Mouse (Mus musculus) forelimb bud, embryonic 11.5 days (tissue): ENCODE measurements around the gene Vmn2r107.

Experiments
- DNase-seq: peaks from one replicate; pipeline ENCODE4 v3.0.0-alpha.2; 2012; ENCODE audit warnings: low read depth, low spot score

The Vmn2r107 gene

DNA sequence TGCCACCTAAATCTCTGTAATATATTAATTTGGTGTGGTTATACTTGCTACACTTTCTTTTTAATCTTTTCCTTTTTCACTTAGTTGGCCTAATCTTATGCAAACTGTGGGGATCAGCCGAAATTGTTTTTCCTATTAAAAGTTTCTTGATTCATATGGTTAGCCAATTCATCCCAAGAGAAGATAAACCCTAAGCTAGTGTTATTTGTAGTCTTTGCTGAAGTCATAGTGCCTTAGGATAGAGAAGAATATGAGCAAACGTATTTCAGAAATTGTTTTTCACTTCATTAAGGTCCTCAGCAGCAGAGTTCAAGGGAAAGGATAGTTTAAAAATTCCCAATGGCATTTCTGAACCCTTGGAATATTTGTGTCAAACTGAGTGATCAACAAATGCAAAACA lies at the start of gene Vmn2r107:
Vmn2r107 (plus strand) TSS at position 301 of the 400 bp plus-strand sequence.
- no peak for DNase-seq

DNA sequence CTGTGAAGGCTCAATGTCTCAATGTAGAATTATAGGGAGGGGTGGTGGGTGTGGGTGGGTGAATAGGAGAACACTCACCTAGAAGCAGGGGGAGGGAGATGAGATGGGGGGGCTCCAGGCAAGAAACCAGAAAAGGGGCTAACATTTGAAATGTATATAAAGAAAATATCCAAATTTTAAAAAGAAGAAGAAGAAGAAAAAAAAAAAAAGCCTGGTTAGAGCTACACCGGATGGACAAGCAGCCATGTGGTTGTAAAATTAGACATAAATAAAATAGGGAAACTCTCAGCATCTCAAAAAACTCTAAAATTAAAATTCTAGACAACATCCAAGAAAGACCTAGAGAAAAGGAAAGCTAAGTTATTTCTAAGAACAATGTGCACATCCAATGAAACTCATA lies 39.3 kb upstream of the Vmn2r107 start:
- DNase-seq = no peak

DNA sequence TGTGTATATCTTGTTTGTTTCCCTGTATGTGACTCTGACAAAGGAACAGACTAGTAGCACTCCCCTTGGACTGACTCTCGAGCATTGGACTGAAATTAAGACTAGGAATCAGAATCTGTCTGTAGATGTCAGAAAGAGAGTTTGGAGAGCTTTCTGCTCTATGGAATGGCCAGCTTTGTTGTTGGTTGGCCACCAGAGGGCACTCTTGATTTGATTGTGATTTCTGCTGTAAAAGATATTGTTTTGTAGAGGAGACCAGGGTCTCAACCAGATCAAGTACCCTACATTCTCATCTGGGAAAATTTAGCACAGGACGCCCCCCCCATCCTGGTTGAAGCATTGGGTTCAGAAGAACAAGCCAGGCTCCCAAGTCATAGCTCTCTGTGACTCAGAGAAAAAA lies 54.1 kb downstream of the Vmn2r107 start:
- no peak for DNase-seq

DNA sequence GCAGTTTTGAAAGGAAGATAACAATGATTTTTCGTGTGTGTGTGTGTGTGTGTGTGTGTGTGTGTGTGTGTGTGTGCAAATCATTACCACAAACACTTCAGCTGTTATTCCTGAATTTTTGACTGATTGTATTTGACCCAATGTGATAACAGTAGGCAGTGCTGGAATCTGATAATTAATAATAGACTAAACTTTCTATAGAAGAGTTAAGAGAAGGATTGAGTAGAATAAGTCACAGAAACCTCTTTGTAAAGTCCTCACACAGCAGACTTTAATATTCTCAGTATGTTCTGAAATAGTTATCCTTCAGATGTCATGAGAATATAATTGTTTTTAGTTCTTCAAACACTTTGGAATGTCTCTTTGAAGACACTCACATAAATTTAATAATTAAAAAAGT lies 68.8 kb downstream of the Vmn2r107 start, which contains the start of gene Vmn1r224:
Vmn1r224 (plus strand) TSS at position 301 of the 400 bp plus-strand sequence.
- no peak for DNase-seq
